Mouse (Mus musculus): ENCODE results near the gene Fam98a.

The Fam98a gene

GRCm38 (mm10) chr17:75551512-75552400 lies at the start of gene Fam98a:
Fam98a (minus strand) TSS chr17:75551946.
- ATAC-seq (ENCODE audit: insufficient number of reproducible peaks, low FRiP score, low TSS enrichment) = peak; percentile 97

DNA sequence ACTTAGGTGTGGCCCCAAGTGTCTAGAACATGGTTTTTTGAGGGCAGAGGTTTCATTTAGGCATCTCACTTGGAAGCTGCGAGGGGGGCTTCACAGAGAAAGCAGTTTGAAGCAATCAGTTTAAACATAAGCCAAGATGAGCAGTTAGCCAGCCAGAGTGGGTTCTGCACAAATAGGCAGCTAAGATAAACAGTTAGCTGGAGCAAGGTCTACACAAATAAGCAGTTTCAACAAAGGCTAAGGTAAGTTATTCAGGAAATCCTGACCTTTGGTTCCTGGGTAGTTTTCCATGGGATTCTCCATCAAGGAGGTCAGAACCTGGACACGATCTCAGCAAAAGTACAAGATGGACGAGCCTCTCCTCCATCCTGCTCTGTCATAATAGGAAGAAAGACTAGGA lies 46.9 kb upstream of the Fam98a start:
- ATAC-seq (ENCODE audit: insufficient number of reproducible peaks, low FRiP score, low TSS enrichment) = no peak

DNA sequence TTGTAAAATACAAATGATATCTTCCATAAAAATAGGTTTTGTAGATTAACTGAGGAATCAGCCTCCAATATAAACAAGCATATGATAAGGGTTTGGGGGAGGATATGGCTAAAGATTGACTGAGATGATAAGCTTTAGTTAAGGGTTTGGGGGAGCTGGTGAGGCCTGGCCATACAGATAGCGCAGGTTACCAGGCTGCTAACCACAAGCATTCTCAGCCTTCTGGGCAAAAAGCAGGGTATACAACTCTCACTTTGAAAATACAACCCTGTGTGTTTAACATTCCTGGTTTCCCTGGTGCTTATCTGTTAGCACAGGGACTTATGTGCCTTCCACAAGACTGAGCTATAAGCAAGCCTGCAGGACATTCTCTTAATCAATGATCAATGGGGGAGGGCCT lies 31.0 kb upstream of the Fam98a start:
- no peak for ATAC-seq (ENCODE audit: insufficient number of reproducible peaks, low FRiP score, low TSS enrichment)

- no peak for ATAC-seq (ENCODE audit: insufficient number of reproducible peaks, low FRiP score, low TSS enrichment)
These were observed 23.9 kb upstream of the Fam98a start for GRCm38 (mm10) chr17:75575608-75576007.

DNA sequence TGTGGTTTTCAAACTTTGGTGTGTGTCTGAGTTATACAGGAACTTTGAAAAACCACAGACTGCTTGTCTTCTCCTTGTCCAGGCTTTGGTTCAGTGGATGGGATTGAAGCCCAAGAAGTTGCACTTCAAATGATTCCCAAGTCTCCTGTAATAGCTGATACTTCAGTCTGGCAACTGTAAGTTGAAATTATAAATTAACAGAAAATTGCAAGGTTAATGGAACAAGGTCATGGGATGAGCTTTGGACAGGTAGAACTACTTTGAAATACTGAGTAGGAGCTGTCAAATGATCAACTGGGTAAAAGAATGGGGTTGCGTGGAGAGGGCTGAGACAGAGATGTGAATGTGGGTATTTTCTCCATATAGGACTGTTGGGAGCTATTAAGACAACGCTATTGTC lies 6.3 kb upstream of the Fam98a start:
- ATAC-seq (ENCODE audit: insufficient number of reproducible peaks, low FRiP score, low TSS enrichment) = no peak

DNA sequence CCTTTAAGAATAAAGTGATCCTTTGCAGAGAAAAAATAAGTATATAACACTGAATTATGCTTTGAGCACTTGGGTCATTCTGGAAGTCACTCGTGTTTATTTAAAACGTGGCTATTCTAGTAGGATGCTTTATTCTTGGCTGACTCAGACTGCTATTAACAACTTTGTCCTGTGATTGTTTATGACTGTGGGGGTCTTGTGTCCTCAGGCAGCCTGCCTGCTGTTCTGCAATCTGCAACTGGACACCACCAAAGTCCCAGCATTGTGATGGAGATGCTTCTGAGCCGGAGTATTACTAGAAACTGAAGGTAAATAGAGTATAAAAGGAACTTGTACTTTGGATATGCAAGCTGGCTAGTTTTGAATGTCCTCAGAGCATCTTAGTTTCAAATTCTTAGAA lies 5.3 kb upstream of the Fam98a start:
- ATAC-seq (ENCODE audit: insufficient number of reproducible peaks, low FRiP score, low TSS enrichment) = no peak

GRCm38 (mm10) chr17:75550771-75551413 lies 854 bp downstream of the Fam98a start:
- no peak for ATAC-seq (ENCODE audit: insufficient number of reproducible peaks, low FRiP score, low TSS enrichment)

DNA sequence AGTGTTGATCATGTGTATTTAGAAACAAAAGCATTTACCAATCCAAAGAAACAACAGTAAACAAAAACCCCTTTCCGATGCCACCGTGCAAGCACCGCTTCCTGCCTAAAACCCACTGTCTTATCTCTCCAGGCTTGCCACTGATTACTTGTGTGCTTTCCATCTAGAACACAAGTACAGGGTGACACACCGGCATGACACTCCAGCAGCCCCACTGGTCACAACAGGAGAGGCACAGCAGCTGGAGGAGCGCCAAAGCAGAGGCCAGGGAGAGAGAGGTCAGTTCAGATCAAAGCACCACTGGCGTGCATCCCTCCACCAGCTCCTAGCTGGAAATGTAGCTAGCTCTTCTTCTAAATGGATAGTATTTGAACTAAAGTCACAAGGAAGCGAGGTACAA lies 7.5 kb downstream of the Fam98a start:
- no peak for ATAC-seq (ENCODE audit: insufficient number of reproducible peaks, low FRiP score, low TSS enrichment)

- ATAC-seq (ENCODE audit: insufficient number of reproducible peaks, low FRiP score, low TSS enrichment) = no peak
These were observed 8.3 kb downstream of the Fam98a start for GRCm38 (mm10) chr17:75543434-75543833.

DNA sequence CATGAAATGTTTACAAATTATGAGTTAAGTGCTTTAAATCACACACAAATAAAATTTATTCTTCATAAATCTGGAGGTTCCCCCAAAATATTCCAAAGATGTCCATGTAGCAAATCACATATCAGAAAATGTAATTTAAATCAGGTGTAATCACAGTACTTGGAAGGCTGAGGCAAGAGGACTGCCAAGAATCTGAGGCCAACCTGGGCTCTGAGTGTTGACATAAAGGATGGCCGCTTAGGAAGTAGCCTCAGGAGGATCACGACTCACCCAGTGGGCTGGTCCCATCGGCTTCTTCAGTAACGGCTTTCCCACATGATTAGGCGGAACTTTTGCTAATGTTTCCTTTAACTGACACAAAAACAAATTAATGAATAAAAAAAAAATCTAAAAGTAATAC lies 11.9 kb downstream of the Fam98a start:
- no peak for ATAC-seq (ENCODE audit: insufficient number of reproducible peaks, low FRiP score, low TSS enrichment)

GRCm38 (mm10) chr17:75539130-75539529 lies 12.6 kb downstream of the Fam98a start:
- no peak for ATAC-seq (ENCODE audit: insufficient number of reproducible peaks, low FRiP score, low TSS enrichment)

GRCm38 (mm10) chr17:75538431-75538830 lies 13.3 kb downstream of the Fam98a start:
- ATAC-seq (ENCODE audit: insufficient number of reproducible peaks, low FRiP score, low TSS enrichment) = no peak

DNA sequence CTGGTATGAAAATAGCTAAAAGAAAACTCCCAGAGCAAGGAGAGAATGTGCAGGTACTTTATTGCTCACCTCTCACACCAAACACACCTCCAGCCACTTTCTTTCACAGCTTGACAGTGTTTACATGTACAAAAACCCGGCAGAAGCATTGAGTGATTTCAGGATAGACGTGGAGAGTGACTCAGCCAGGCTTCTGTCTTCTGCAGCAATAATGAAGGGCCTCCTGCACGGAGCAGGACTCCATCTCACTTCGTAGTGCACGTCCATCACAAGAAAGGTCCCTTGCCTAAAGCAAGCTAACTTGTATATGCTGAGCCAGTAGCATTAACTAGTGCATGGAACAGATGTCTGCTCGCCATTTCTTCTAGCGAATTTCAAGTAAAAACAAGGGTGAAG lies 14.7 kb downstream of the Fam98a start:
- no peak for ATAC-seq (ENCODE audit: insufficient number of reproducible peaks, low FRiP score, low TSS enrichment)

DNA sequence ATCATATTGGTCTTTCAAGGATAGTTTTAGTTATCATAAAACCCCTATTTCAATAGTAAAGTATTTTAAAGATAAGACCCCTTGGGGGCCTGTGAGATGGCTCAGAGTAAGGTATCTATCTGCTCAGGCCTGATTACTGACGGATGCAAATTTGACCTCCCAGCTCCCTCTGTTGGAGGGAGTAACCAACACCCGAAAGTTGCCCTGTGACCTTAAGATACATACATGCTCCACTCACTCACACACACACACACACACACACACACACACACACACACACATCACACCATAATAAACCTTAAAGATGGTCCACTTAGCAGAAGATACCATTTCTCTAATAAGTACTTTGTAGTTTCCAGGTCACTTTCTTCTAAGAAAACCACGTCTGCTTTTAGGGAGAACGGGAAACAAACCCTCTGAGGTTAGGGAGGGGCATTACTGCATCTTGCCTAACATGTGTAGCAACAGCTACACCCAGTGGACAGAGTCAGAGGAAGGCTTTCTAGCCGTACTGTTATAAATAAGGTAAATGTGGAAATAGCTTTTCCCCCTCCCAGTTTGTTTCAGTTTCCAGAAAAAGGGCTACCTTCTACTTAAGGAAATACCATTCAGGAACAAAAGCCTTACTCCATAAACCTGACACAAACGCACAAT lies 15.2 kb downstream of the Fam98a start:
- no peak for ATAC-seq (ENCODE audit: insufficient number of reproducible peaks, low FRiP score, low TSS enrichment)

DNA sequence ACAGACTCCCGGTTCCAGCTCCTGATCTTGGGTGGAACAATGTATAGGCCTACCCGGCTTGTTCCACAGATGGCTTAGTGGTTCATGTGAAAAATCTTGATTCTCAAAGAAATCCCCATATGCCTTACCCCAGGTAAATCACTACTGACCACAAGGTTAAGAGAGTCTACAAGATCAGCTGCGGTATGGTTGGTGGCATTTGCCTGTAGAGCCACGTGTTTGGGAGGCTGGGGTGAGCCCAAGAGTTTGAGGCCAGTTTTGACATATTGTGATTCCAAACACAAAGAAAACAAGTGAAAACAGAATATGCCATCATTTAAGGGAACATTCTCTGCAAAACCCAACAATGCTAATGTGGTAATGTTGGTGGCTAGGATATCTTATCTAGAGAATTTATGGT lies 16.1 kb downstream of the Fam98a start:
- no peak for ATAC-seq (ENCODE audit: insufficient number of reproducible peaks, low FRiP score, low TSS enrichment)

DNA sequence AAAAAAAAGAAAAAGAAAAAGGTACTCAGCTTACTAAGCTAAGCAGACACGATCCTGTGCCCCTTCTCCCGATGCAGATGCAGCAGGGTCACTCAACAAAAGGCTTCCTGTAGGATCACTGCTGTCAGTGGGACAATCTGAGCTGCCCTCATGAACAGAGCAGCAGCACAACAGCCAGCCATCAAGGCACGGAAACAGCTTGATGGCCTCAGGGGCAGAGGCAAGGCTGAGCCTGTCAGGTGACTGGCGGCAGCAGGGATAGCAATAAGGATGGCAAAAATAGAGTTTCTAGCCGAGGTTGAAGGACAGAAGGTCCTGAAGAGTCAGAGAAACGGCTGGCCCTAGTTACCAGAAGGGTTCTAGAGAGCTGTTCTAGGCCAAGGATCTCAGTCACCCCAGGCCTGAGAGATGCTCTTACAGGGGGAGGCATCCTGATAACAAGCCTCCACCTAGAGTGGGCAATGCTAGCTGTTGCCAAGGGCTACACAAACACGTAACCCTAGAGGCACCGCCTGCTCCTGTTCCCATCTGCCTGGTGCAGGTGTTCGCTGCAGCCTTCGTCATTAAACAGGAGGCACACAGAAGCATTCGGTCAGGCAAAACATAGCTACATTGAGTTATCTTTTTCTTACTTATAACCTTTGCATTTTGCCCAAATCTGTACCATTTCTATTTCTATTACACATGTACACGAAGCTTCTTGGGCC lies 17.3 kb downstream of the Fam98a start:
- ATAC-seq (ENCODE audit: insufficient number of reproducible peaks, low FRiP score, low TSS enrichment) = peak; percentile 50; the same call in 1 of the 2 replicates

DNA sequence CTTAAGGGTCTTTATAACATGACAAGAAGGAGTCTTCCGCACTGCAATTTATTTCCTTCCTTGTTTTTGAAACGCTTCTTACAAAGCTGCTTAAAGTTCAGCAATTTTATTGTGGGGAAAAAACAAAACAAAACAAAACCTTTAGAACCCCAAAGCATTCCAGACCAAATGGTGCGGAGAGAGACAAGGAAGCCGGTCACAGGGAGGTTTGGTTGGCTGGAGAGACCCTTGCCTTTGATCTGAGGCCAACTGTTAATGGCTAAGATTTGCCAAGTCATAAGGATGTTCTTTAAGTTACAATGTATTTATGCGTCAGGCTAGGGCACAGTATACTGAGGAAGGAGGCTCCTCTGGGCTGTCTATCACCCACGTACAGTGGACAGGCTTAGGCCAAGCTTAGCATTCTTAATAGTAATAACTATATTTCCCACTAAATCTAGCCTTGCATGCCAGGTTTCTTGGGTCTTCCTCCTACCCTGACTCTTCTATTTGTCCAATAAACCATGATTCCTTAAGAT lies 19.2 kb downstream of the Fam98a start:
- ATAC-seq (ENCODE audit: insufficient number of reproducible peaks, low FRiP score, low TSS enrichment) = no peak

- no peak for ATAC-seq (ENCODE audit: insufficient number of reproducible peaks, low FRiP score, low TSS enrichment)
These were observed 22.4 kb downstream of the Fam98a start for GRCm38 (mm10) chr17:75529222-75529935.

DNA sequence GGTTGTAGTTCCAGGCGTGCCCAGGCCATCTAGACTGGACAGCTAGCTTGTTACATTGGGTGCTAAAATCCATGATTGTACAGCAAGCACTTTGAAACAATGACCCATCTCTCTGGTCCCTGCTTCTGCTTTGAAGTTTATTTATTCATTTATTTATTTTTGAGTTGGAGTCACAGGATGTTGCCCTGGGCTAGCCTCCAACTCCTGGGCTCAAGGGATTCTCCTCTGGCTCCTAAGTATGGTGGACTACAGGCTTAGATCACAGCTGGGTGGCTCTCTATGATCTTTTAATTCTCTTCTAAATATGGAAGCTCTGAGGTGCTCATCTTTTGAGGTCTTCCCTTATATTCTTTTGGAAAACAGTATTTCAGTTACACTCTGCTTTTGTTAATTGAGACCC lies 25.3 kb downstream of the Fam98a start:
- no peak for ATAC-seq (ENCODE audit: insufficient number of reproducible peaks, low FRiP score, low TSS enrichment)

GRCm38 (mm10) chr17:75523812-75524211 lies 27.9 kb downstream of the Fam98a start:
- ATAC-seq (ENCODE audit: insufficient number of reproducible peaks, low FRiP score, low TSS enrichment) = no peak

Data from cerebellum, adult (tissue).